Mouse (Mus musculus) hindbrain, embryonic 13.5 days (tissue): ENCODE results near the gene Smarcb1. TPM values are rescaled to one million over a fixed set of nuclear protein-coding genes. Genes with fewer than 3 reads are reported as not detected.
A peak's percentile ranks its signal among the peaks of the same experiment; 100 is the strongest.

ENCODE experiments used
- ATAC-seq: fragments of 200-750 bp; cut with Nextera tagmentation; 2 replicates; pipeline ENCODE4 v1.8.0; 2017; ENCODE audit warnings: moderate TSS enrichment; ENCODE audit not compliant: low FRiP score
- H3K27ac ChIP-seq: fragments of 300-500 bp; sonication (generic); 2 replicates; pipeline ENCODE4 v1.5.1; 2015; ENCODE audit warnings: inconsistent platforms, mild to moderate bottlenecking, moderate library complexity
- H3K27me3 ChIP-seq: fragments of 300-500 bp; sonication (generic); 2 replicates; pipeline ENCODE4 v1.6.1; 2015; ENCODE audit warnings: mild to moderate bottlenecking, inconsistent platforms
- H3K36me3 ChIP-seq: fragments of 300-500 bp; sonication (generic); 2 replicates; pipeline ENCODE4 v1.6.1; 2015; ENCODE audit warnings: mild to moderate bottlenecking, inconsistent platforms
- H3K4me1 ChIP-seq: fragments of 300-500 bp; sonication (generic); replicated peaks from 2 replicates; pipeline ENCODE4 v1.6.1; 2015; ENCODE audit warnings: inconsistent platforms
- H3K4me2 ChIP-seq: fragments of 300-500 bp; sonication (generic); 2 replicates; pipeline ENCODE4 v1.6.1; 2015; ENCODE audit warnings: inconsistent platforms, mild to moderate bottlenecking, moderate library complexity
- H3K4me3 ChIP-seq: fragments of 300-500 bp; sonication (generic); 2 replicates; pipeline ENCODE4 v1.5.1; 2015; ENCODE audit warnings: mild to moderate bottlenecking, inconsistent platforms
- H3K9ac ChIP-seq: fragments of 300-500 bp; sonication (generic); 2 replicates; pipeline ENCODE4 v1.6.1; 2015; ENCODE audit warnings: mild to moderate bottlenecking, inconsistent platforms
- H3K9me3 ChIP-seq: fragments of 300-500 bp; sonication (generic); 2 replicates; pipeline ENCODE4 v1.6.1; 2016; ENCODE audit warnings: inconsistent platforms
- WGBS: fragments of 180-500 bp; shearing (Covaris S2); methylation state at CpG from one replicate; pipeline ENCODE4 v1.1.7; 2015; 5-methylcytosine and 5-hydroxymethylcytosine counted together
- polyA plus RNA-seq: library from polyadenylated mRNA; unstranded; fragments of >200 nt; fragmentation: Nextera tagmentation; extraction: Ambion mirVana; gene quantifications from 2 replicates; pipeline ENCODE4 v1.2.1, GENCODE M21; 2015

Smarcb1 gene
- polyA plus RNA-seq, 1 experiment from 2014 or later: 302 TPM

DNA sequence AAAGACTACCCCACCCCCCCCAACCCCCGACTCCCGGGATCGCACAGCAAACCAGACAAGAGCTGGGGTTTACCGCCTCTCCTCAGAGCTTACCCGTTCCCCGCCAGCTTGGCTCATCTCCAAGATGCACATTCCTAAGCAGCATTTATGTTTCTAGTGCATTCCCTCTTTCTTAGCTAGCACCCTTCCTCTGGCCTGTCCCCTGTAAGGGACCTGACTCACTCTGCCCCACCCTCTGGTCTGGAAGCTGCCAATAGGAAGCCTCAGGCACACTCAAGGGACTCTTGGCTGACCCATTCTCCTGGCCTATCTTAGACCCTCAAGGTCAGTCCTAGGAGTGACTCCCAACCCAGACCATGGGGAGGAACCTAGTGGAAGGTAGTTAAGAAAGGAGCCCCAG, 8.9 kb upstream of the Smarcb1 start:
- Histone ChIP-seq H3K9ac (no peak overlapping the region), H3K27ac (no peak overlapping the region), H3K27me3 (peaks cover 41% of the 10 kb centered on the region), H3K36me3 (peaks cover 24% of the 10 kb centered on the region), H3K9me3 (no peaks in the 10 kb centered on the region), H3K4me1 (peaks cover 36% of the 10 kb centered on the region), H3K4me3 (peak overlapping the region; percentile 51), H3K4me2 (peak overlapping the region; percentile 93)
- no peak for ATAC-seq
- WGBS: 20% methylated on average over 6 of the region's 6 CpGs

DNA sequence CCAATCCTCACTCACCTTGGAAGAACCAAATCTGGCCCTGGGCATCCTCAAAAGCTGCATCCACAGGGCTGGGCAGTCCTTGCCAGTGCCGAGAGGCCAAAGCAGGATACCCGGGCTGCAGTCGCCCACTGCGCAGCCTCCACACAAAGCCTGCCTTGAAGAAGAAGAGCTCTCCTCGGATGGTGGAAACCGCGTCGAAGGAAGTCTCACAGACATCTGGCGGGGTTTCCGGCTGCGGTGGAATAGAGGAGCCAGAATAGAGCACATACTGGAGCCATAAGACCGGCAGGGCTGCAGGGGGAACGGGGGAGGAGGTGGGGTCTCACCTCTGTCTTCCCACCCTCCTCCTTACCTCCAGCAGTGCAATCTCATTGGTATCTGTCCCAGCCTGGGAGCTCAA, 5.0 kb upstream of the Smarcb1 start:
- Histone ChIP-seq H3K27ac (no peak overlapping the region), H3K4me2 (no peak overlapping the region), H3K27me3 (peaks cover 20% of the 10 kb centered on the region; the same call in 1 of the 2 replicates), H3K9me3 (no peaks in the 10 kb centered on the region), H3K9ac (no peak overlapping the region), H3K4me1 (peaks cover 31% of the 10 kb centered on the region), H3K36me3 (peaks cover 40% of the 10 kb centered on the region), H3K4me3 (no peak overlapping the region)
- no peak for ATAC-seq
- WGBS: 78% methylated on average over 13 of the region's 13 CpGs

DNA sequence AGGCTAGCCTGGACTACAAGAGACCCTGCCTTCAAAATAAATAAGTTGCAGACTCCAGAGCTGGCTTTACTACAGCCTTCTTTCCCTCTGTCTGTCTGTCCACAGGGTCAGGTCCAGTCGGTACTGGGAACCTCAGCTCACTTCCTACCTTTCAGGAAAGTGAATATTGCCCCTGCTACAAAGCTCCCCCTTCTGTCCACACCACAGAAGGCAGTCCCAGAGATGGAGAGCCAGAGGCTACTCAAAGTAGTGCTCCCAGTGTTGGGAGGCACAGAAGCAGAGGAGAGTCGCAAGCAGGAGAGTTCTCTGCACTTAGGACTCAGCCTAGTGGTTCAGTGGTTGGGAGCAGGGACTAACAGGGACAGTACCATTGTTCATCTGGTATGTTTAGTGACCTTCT, 2.9 kb upstream of the Smarcb1 start:
- WGBS: 60% methylated on average over 2 of the region's 2 CpGs
- Histone ChIP-seq H3K9ac (no peak overlapping the region), H3K4me2 (no peak overlapping the region), H3K4me1 (peaks cover 30% of the 10 kb centered on the region), H3K4me3 (no peak overlapping the region), H3K36me3 (peaks cover 40% of the 10 kb centered on the region), H3K27ac (no peak overlapping the region), H3K9me3 (no peaks in the 10 kb centered on the region), H3K27me3 (0 out of 2 replicates have a peak, but pooled peaks cover 2% of the 10 kb centered on the region)
- no peak for ATAC-seq

DNA sequence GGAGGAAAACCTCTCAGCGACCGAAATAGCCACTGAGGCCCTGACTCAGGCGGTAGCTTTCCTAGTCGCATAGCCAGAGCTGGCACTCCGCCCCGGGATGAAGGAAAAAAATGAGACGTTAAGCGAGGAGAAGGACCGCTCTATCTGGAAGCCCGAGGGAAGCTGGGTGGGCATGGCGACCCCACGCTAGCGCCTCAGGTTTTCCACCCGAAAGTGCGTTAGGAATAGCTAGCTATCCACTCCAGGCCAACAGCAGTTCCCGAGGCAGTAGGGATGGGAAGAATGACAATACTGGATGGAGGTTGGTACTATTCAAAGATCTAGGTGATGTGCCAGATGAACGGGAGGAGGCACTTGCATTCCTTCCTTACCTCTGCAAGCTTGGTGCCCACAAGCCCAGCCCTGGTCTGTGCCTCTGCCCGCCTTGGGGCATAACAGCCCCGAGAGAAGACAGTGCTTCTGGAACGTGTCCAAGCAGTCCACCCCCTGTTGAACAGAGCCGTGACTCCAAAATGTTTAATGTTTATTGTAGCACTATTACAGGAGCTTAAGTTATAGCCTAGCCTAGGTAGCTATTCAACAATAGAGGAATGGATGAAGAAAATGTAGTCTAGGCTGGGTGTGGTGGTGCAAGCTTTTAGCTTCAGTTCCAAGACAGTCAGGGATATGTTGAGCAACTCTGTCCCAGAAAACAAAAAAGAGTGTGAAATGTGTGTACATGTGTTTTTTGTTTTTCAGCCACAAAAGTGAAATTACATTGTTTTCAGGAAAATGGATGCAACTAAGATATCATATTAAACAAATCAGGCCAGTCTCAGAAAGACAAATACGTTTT, 526 bp upstream of the Smarcb1 start:
- Histone ChIP-seq H3K36me3 (peaks cover 31% of the 10 kb centered on the region), H3K27me3 (no peaks in the 10 kb centered on the region), H3K4me1 (peaks cover 54% of the 10 kb centered on the region), H3K27ac (peak overlapping the region; percentile 99), H3K4me2 (peak overlapping the region; percentile 81), H3K9me3 (no peaks in the 10 kb centered on the region), H3K4me3 (peak overlapping the region; percentile 93), H3K9ac (peak overlapping the region; percentile 98)
- peak; percentile 49 for ATAC-seq
- WGBS: 5% methylated on average over 22 of the region's 22 CpGs

DNA sequence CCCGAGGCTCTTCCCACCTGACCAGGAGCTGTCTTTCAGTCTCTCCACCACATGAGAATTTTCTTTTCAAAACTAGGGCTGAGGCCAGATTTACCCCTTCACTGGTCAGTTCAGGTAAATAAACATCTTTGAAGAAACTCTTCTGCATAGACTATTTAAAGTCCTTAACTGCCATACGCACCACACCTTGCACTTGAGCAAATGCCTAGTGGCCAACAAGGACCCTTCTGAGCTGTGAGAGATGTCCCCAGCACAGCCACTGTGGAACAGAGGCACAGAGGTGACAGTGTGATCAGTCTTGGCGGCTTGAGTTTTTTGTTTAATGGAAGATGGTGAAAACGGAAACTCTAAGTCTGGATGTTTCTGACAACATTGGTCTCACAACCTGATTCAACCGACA, 2.4 kb downstream of the Smarcb1 start:
- ATAC-seq: no peak
- H3K4me1 ChIP-seq: peaks cover 66% of the 10 kb centered on the region
- no peaks in the 10 kb centered on the region for H3K9me3 ChIP-seq
- H3K36me3 ChIP-seq: peaks cover 34% of the 10 kb centered on the region
- WGBS: 81% methylated on average over 5 of the region's 5 CpGs
- peak overlapping the region; percentile 11 for H3K4me3 ChIP-seq
- peak overlapping the region; percentile 20; the same call in 1 of the 2 replicates for H3K27ac ChIP-seq
- H3K27me3 ChIP-seq: no peaks in the 10 kb centered on the region
- H3K9ac ChIP-seq: peak overlapping the region; percentile 46; the same call in 1 of the 2 replicates
- H3K4me2 ChIP-seq: peak overlapping the region; percentile 81

DNA sequence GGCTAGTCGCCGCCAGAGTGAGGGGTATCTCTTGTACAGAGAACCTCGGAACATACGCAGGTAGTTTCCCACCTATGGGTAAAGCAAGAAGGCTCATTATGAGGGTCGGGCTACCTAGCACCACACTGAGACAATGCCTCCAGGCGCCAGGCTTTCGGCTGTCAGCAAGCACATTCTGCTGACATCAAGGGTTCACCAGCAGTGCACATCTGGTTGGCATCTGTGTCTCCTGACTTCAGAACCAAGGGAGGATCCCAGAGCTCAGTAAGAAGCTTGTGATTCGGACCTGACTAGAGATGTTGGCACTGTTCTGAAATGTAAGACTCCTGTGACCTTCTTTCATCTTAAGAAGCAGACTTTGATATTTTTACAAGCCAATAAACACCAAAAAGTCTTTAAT, 4.6 kb downstream of the Smarcb1 start:
- peaks cover 45% of the 10 kb centered on the region for H3K36me3 ChIP-seq
- H3K9ac ChIP-seq: no peak overlapping the region
- H3K27ac ChIP-seq: 0 out of 2 replicates have a peak overlapping the region, but pooled peaks have one; percentile 12
- H3K4me1 ChIP-seq: peaks cover 50% of the 10 kb centered on the region
- no peak overlapping the region for H3K4me3 ChIP-seq
- H3K9me3 ChIP-seq: no peaks in the 10 kb centered on the region
- no peak overlapping the region for H3K4me2 ChIP-seq
- no peaks in the 10 kb centered on the region for H3K27me3 ChIP-seq
- ATAC-seq: no peak
- 79% methylated on average over 8 of the region's 8 CpGs for WGBS

DNA sequence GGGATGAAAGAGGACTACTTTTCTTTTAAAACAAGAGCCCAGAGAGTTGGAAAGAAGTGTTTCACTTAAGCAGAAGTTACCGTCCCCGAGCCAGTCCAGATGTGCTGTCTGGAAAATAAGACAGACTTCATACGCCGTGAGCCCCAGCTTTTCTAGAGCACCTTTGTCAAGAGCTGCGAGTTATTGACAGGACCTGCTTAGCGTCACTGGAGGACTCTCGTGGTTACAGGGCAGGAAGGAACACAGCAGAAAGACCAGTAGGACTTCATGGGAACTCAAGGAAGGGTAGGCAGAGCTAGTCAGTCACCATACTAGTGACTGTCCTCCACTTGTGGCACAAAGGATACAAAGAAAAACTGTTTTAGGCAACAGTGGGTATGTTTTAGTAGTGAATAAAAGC, 5.9 kb downstream of the Smarcb1 start:
- Histone ChIP-seq H3K27me3 (no peaks in the 10 kb centered on the region), H3K36me3 (peaks cover 58% of the 10 kb centered on the region), H3K4me3 (no peak overlapping the region), H3K9me3 (no peaks in the 10 kb centered on the region), H3K4me2 (no peak overlapping the region), H3K27ac (no peak overlapping the region), H3K9ac (no peak overlapping the region), H3K4me1 (peaks cover 48% of the 10 kb centered on the region)
- 86% methylated on average over 7 of the region's 7 CpGs for WGBS
- no peak for ATAC-seq

DNA sequence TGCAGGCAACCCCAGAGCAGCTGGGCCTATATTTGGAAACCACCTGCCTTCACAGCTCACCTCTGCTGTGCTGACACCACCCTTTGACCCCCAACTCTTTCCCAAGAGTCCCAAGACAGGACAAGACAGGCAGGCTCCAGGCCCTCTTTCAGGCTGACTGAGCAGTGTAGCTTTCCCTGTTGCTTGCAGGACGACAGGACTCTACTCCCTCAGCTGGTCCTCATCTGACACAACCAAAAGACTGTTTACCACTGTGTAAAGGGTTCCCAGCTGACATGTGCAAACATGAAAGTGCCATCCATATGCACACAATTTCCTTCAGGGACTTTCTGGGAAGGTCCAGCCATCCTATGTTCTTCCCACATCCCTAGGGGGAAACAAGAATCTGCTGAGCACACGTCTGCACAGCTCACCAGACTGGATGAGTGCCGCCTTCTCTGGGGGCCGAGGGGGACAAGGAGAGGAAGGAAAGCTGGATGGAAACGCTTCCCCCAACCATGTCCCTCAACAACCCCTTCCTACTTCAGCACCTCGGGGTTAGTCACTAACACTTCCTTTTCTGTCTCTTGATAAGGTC, 8.3 kb downstream of the Smarcb1 start:
- Histone ChIP-seq H3K27ac (no peak overlapping the region), H3K4me2 (no peak overlapping the region), H3K4me1 (peaks cover 24% of the 10 kb centered on the region), H3K36me3 (peaks cover 77% of the 10 kb centered on the region), H3K9me3 (no peaks in the 10 kb centered on the region), H3K4me3 (no peak overlapping the region), H3K9ac (no peak overlapping the region), H3K27me3 (no peaks in the 10 kb centered on the region)
- WGBS: 76% methylated on average over 6 of the region's 6 CpGs
- ATAC-seq: no peak

DNA sequence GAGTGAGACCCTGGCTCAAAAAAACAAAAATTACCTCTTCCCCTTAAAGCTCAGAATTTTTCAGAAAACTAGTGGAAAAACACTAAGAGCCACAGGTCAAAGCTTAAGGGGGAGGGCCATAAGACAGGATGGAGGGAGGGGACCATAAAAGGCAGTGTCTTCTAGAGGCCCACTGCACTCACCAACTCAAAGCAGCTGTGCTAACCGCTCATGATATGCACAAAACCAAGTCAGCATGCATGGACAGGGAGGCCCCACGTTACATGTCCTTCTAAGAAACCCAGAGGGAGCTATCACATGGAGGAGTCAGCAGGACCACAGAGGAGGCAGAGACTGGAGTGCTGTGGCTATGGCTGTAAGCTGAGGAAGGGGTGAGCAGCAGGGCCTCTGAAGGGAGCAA, 10.7 kb downstream of the Smarcb1 start:
- no peaks in the 10 kb centered on the region for H3K27me3 ChIP-seq
- ATAC-seq: no peak
- H3K9ac ChIP-seq: no peak overlapping the region
- H3K4me2 ChIP-seq: no peak overlapping the region
- H3K4me3 ChIP-seq: no peak overlapping the region
- no peaks in the 10 kb centered on the region for H3K9me3 ChIP-seq
- WGBS: 83% methylated on average over 2 of the region's 2 CpGs
- no peak overlapping the region for H3K27ac ChIP-seq
- no peaks in the 10 kb centered on the region for H3K4me1 ChIP-seq
- H3K36me3 ChIP-seq: peaks cover 88% of the 10 kb centered on the region

DNA sequence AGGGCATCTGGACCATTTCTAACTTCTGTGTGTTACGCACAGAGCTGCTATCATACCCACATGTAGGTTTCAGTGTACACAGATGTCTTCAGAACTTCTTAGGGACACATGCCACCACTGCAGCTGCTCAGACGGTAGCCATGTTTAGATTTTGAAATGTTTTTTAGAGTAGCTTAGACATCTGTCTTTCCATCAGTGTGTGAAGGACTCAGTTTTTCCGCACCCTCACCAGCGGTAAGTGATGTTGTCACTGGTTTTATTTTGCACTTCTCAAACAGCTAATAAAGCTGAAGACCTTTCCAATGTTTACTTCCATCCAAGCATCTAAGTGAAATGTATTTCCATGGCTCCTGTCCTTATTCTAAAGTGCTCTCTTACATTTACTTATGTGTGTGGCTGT, 14.5 kb downstream of the Smarcb1 start:
- no peak overlapping the region for H3K9ac ChIP-seq
- 96% methylated on average over 4 of the region's 4 CpGs for WGBS
- H3K4me2 ChIP-seq: no peak overlapping the region
- no peak for ATAC-seq
- no peaks in the 10 kb centered on the region for H3K9me3 ChIP-seq
- no peak overlapping the region for H3K27ac ChIP-seq
- no peak overlapping the region for H3K4me3 ChIP-seq
- peaks cover 94% of the 10 kb centered on the region for H3K36me3 ChIP-seq
- no peaks in the 10 kb centered on the region for H3K27me3 ChIP-seq
- H3K4me1 ChIP-seq: no peaks in the 10 kb centered on the region

DNA sequence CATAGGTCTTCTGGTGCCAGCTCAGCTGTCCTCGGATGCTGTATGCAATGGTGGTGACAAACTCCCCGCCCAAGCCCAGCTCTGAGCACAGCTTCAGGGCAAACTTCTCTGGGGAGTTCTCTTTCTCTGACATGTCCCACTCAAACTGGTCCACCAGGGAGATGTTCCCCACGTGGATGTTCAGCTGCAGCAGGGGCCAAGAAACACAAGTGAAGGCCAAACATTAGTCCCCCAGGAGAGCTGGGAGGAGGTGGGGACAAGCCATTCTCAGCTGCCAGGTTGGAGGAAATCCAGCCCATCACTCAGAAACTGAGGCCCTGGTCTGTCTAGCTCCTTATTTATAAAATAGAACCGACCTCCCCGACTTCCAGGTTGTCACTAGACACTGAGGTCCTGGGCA, 17.0 kb downstream of the Smarcb1 start:
- no peaks in the 10 kb centered on the region for H3K9me3 ChIP-seq
- H3K9ac ChIP-seq: no peak overlapping the region
- H3K27me3 ChIP-seq: no peaks in the 10 kb centered on the region
- H3K4me3 ChIP-seq: no peak overlapping the region
- no peaks in the 10 kb centered on the region for H3K4me1 ChIP-seq
- no peak overlapping the region for H3K4me2 ChIP-seq
- H3K27ac ChIP-seq: no peak overlapping the region
- WGBS: 93% methylated on average over 5 of the region's 5 CpGs
- H3K36me3 ChIP-seq: peaks cover 93% of the 10 kb centered on the region
- no peak for ATAC-seq

DNA sequence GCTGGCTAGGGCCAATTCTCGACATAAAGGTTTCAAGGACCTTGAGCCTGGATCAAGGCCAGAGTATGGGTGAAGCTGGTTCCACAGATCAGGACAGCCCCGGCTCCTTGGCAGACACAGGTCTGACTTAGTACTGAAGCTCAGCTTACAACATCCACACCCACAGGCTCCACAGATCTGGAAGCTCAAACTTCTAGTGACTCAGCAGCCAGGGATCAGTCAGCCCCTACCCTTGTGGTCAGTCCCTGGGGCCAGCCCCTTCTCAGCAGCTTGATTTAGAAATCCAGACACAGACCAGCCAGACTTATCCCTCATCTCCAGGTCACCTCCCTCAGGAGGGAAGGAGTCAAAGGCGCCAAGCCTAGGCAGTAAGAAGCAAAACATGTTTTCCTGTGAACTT, 22.6 kb downstream of the Smarcb1 start:
- WGBS: 76% methylated on average over 3 of the region's 3 CpGs

More for the DNA sequence above, 22.6 kb downstream of the Smarcb1 start:
- 0 out of 2 replicates have a peak overlapping the region, but pooled peaks have one; percentile 35 for H3K27ac ChIP-seq
- no peaks in the 10 kb centered on the region for H3K9me3 ChIP-seq
- ATAC-seq: no peak
- H3K4me2 ChIP-seq: no peak overlapping the region
- H3K4me3 ChIP-seq: no peak overlapping the region
- peaks cover 98% of the 10 kb centered on the region for H3K36me3 ChIP-seq
- peak overlapping the region; percentile 24; the same call in 1 of the 2 replicates for H3K9ac ChIP-seq
- H3K27me3 ChIP-seq: no peaks in the 10 kb centered on the region
- H3K4me1 ChIP-seq: peaks cover 8% of the 10 kb centered on the region
